Mouse (Mus musculus) heart, embryonic 16.5 days (tissue): ENCODE results near the gene Snf8. TPM values are rescaled to one million over a fixed set of nuclear protein-coding genes. Genes with fewer than 3 reads are reported as not detected.

ENCODE experiments used
- ATAC-seq: fragments of 200-750 bp; cut with Nextera tagmentation; replicated peaks from 2 replicates; pipeline ENCODE4 v1.8.0; 2017; ENCODE audit warnings: moderate number of reproducible peaks; ENCODE audit not compliant: insufficient read depth, low FRiP score; ENCODE audit errors: extremely low read depth
- H3K27ac ChIP-seq: fragments of 300-500 bp; sonication (generic); 2 replicates; pipeline ENCODE4 v1.5.1; 2014; ENCODE audit warnings: mild to moderate bottlenecking, low read length, control low read depth, moderate library complexity
- H3K27me3 ChIP-seq: fragments of 300-500 bp; sonication (generic); 2 replicates; pipeline ENCODE4 v1.6.1; 2014; ENCODE audit warnings: low read length, mixed read lengths; ENCODE audit not compliant: control insufficient read depth, insufficient read depth
- H3K36me3 ChIP-seq: fragments of 300-500 bp; sonication (generic); 2 replicates; pipeline ENCODE4 v1.6.1; 2014; ENCODE audit not compliant: control insufficient read depth, insufficient read depth
- H3K4me1 ChIP-seq: fragments of 300-500 bp; sonication (generic); 2 replicates; pipeline ENCODE4 v1.6.1; 2014; ENCODE audit warnings: low read length, mixed read lengths; ENCODE audit not compliant: control insufficient read depth, insufficient read depth
- H3K4me2 ChIP-seq: fragments of 300-500 bp; sonication (generic); 2 replicates; pipeline ENCODE4 v1.6.1; 2014; ENCODE audit warnings: low read depth, mild to moderate bottlenecking, control low read depth, low read length
- H3K4me3 ChIP-seq: fragments of 300-500 bp; sonication (generic); 2 replicates; pipeline ENCODE4 v1.5.1; 2014; ENCODE audit warnings: mild to moderate bottlenecking, control low read depth, low read length
- H3K9ac ChIP-seq: fragments of 300-500 bp; sonication (generic); 2 replicates; pipeline ENCODE4 v1.6.1; 2014; ENCODE audit warnings: low read length, control low read depth
- H3K9me3 ChIP-seq: fragments of 300-500 bp; sonication (generic); replicated peaks from 2 replicates; pipeline ENCODE4 v1.6.1; 2016; ENCODE audit warnings: low read length; ENCODE audit not compliant: control insufficient read depth
- WGBS: fragments of 180-500 bp; shearing (Covaris S2); extraction: QIAGEN DNeasy Blood & Tissue Kit; methylation state at CpG from one replicate; pipeline ENCODE4 v1.1.7; 2014; 5-methylcytosine and 5-hydroxymethylcytosine counted together
- polyA plus RNA-seq: library from polyadenylated mRNA; unstranded; fragments of >200 nt; fragmentation: Nextera tagmentation; extraction: Ambion mirVana; gene quantifications from 2 replicates; pipeline ENCODE4 v1.2.1, GENCODE M21; 2015

The Snf8 gene
- polyA plus RNA-seq, 1 experiment from 2014 or later, result 72.0 TPM

DNA sequence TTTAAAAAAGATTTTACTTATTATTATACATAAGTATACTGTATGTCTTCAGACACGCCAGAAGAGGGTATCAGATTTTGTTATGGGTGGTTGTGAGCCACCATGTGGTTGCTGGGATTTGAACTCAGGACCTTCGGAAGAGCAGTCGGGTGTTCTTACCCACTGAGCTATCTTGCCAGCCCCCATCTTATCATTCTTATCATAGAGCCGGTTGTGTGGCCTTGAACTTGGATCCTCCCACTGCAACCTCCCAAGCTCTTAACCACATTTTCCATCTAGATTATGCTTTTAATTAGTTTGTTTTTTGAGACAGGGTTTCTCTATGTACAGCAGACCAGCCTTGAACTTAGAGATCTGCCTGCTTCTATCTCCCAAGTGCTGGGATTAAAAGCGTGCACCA is 2.8 kb downstream of the Snf8 start:
- H3K27me3 ChIP-seq, result no peaks in the 10 kb centered on the region
- no peak for ATAC-seq
- WGBS, result 82% methylated on average over 5 of the region's 5 CpGs

DNA sequence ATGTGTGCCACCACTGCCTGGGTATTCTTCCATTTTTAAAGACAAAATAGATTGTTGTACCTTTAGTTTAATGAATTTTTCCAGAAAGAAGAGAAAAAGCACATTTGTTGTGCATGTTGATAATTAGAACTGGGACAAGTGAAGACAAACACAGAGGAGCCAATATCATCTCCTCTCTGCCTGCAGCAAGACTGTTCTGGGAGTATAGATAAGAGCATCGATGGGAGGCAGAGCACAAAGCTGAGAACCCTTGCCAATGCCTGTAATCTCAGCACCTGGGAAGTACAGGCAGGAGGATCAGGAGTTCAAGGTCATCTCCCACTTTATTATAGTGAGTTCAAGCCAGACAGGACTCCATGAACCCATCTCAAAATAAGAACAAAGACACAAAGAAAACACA is 3.9 kb downstream of the Snf8 start:
- 36% methylated on average over 1 of the region's 1 CpGs for WGBS
- peaks cover 7% of the 10 kb centered on the region; the same call in 1 of the 2 replicates for H3K4me1 ChIP-seq
- peaks cover 9% of the 10 kb centered on the region for H3K36me3 ChIP-seq
- H3K4me2 ChIP-seq, result no peak overlapping the region
- ATAC-seq, result no peak
- H3K27me3 ChIP-seq, result no peaks in the 10 kb centered on the region
- H3K27ac ChIP-seq, result no peak overlapping the region
- no peak overlapping the region for H3K4me3 ChIP-seq
- H3K9me3 ChIP-seq, result no peaks in the 10 kb centered on the region
- H3K9ac ChIP-seq, result no peak overlapping the region

More for the DNA sequence above, 2.8 kb downstream of the Snf8 start:
- H3K27ac ChIP-seq, result no peak overlapping the region
- peaks cover 7% of the 10 kb centered on the region; the same call in 1 of the 2 replicates for H3K4me1 ChIP-seq
- H3K9me3 ChIP-seq, result no peaks in the 10 kb centered on the region
- H3K4me2 ChIP-seq, result no peak overlapping the region
- H3K4me3 ChIP-seq, result no peak overlapping the region
- H3K9ac ChIP-seq, result no peak overlapping the region
- H3K36me3 ChIP-seq, result peaks cover 9% of the 10 kb centered on the region

DNA sequence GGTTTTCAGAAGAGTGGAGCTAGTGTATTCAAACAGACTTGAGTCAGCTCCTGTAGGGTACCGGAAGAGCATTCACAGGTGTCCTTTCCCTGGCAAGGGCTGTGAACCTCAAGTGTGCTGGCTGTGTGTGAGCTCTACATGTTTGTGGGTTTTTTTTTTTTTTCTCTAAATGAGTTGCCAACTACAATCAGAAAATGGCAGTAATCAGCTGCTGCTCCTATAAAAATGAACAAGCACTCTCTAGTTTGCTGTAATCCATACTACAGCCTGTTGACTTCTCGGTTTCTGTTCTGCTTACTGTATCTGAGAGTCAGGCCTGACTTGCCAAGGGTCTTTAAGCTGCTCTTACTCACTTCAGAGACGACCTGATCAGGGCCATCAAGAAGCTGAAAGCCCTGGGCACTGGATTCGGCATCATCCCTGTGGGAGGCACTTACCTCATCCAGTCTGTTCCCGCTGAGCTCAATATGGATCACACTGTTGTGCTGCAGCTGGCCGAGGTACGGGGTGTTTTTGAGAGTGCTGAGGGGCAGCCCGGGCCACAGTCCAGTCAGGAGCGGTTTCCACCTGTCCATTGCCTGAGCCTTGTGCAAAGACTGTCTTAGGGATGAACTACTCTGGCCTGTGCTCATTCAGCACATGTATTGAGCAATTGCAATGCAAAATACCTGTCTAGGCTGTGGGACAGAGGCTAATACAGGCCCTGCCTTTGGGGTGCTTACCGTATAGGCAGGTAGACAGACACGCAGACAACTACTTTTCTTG is 10.3 kb downstream of the Snf8 start:
- no peak overlapping the region for H3K4me3 ChIP-seq
- peaks cover 32% of the 10 kb centered on the region for H3K36me3 ChIP-seq
- H3K9ac ChIP-seq, result no peak overlapping the region
- no peaks in the 10 kb centered on the region for H3K4me1 ChIP-seq
- no peaks in the 10 kb centered on the region for H3K27me3 ChIP-seq
- ATAC-seq, result no peak
- WGBS, result 82% methylated on average over 11 of the region's 11 CpGs
- no peak overlapping the region for H3K4me2 ChIP-seq
- H3K27ac ChIP-seq, result no peak overlapping the region
- no peaks in the 10 kb centered on the region for H3K9me3 ChIP-seq

DNA sequence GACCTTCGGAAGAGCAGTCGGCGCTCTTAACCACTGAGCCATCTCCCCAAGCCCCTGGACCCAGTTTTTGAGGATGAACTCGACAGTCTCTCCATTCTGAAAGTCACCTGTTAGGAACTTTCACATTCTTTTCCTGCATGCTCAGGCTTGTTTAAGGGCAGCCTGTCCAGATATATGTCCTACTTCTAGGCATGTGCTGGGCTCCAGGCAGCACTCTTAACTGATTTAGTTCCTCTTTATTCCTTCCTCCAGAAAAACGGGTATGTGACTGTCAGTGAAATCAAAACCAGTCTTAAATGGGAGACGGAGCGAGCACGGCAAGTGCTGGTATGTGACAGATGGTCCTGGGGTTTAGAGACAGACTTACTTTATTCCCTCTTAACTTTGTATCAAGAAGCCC is 11.3 kb downstream of the Snf8 start:
- H3K9ac ChIP-seq, result no peak overlapping the region
- 83% methylated on average over 8 of the region's 8 CpGs for WGBS
- no peak overlapping the region for H3K4me3 ChIP-seq
- H3K9me3 ChIP-seq, result no peaks in the 10 kb centered on the region
- no peak overlapping the region for H3K4me2 ChIP-seq
- H3K4me1 ChIP-seq, result no peaks in the 10 kb centered on the region
- H3K27ac ChIP-seq, result no peak overlapping the region
- peaks cover 38% of the 10 kb centered on the region for H3K36me3 ChIP-seq
- ATAC-seq, result no peak
- no peaks in the 10 kb centered on the region for H3K27me3 ChIP-seq

DNA sequence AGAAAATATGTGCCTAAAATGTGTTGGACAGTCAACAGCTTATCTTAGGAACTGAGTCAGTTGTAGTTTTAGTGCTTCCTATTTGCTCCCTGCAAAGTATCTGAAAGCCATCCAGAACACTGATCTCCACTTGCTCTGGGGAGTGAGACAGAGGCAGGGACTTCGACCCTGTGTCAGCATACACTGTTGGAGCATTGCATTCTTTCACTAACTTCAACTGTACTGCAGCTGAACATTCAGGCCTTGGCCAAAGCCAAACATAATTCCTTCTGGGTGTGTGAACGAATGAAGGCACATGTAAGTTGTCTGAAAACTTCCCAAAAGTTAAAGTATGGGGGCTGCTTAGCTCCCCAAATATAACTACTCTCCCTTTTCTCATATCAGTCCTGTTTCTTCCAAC is 12.1 kb downstream of the Snf8 start:
- H3K9ac ChIP-seq, result no peak overlapping the region
- peaks cover 44% of the 10 kb centered on the region for H3K36me3 ChIP-seq
- no peaks in the 10 kb centered on the region for H3K27me3 ChIP-seq
- H3K27ac ChIP-seq, result no peak overlapping the region
- no peak overlapping the region for H3K4me3 ChIP-seq
- H3K9me3 ChIP-seq, result no peaks in the 10 kb centered on the region
- no peak overlapping the region for H3K4me2 ChIP-seq
- ATAC-seq, result no peak
- H3K4me1 ChIP-seq, result no peaks in the 10 kb centered on the region
- 79% methylated on average over 2 of the region's 2 CpGs for WGBS

DNA sequence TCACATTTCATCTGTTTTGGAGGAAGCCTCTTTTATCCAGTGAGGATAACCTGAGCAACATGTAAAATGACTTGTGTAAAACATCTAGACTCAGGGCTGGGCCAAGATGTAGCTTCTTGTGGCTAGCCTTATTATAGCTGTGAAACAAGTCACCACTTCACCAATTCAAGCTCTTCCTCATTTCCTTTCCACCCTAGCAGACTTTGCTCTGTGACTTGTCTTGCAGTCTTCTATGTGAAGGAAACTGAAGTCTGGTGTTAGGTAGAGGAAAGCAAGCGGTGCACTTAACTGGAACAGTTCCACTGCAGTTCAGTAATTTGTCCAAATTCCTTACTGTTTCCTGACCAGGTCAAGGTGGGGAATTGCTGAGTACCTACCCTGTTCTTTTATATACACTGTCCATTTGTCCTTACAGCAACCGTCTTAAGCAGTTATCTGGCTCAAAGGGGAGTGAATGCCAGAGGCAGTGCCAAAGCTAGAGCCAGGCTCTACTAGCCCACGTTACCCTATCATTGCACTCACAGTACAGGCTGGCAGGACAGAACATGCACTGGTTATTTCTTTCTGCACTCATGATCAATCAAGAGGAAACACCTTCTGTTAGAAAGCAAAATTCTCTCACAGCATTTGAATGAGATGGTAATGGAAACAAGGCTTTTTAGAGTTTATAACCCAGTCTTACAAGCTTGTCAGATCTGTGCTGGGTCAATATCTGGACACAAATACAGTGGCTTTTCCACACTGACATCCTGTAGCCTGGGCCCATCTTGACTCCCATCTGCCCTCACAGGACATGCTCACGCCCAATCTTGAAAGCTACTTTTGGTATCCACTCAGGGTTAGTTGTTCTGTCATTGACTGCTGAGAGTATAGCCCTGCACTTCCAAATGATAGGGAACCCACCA is 13.0 kb downstream of the Snf8 start:
- no peaks in the 10 kb centered on the region for H3K27me3 ChIP-seq
- 78% methylated on average over 4 of the region's 4 CpGs for WGBS
- ATAC-seq, result no peak

DNA sequence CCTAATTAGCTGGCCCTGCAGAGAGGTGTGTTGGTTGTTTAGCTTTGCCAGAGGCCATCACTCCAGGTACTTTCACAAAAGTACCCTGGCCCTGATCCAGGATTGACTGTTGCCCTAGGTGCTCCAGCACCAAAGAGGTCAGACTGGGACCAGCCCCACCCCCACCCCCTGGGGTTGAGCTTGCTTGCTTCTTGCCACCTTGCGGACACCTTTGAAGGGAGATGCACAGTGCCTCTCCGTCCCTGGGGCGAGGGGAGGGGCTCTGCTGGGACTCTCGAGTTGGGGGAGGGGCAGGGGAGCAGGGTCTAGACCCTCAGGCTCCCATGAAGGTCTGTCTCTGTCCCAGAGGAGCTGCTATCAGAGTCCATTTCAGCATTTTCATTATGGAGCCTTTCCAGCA is 15.3 kb downstream of the Snf8 start:
- H3K27me3 ChIP-seq, result no peaks in the 10 kb centered on the region
- H3K4me3 ChIP-seq, result no peak overlapping the region
- no peak overlapping the region for H3K27ac ChIP-seq
- WGBS, result 78% methylated on average over 4 of the region's 4 CpGs
- no peak overlapping the region for H3K4me2 ChIP-seq
- H3K36me3 ChIP-seq, result peaks cover 54% of the 10 kb centered on the region
- H3K4me1 ChIP-seq, result no peaks in the 10 kb centered on the region
- no peak for ATAC-seq
- H3K9me3 ChIP-seq, result no peaks in the 10 kb centered on the region
- H3K9ac ChIP-seq, result no peak overlapping the region

More for the DNA sequence above, 13.0 kb downstream of the Snf8 start:
- no peak overlapping the region for H3K4me3 ChIP-seq
- H3K27ac ChIP-seq, result no peak overlapping the region
- peaks cover 49% of the 10 kb centered on the region for H3K36me3 ChIP-seq
- no peaks in the 10 kb centered on the region for H3K9me3 ChIP-seq
- H3K4me1 ChIP-seq, result no peaks in the 10 kb centered on the region
- H3K4me2 ChIP-seq, result no peak overlapping the region
- H3K9ac ChIP-seq, result no peak overlapping the region

DNA sequence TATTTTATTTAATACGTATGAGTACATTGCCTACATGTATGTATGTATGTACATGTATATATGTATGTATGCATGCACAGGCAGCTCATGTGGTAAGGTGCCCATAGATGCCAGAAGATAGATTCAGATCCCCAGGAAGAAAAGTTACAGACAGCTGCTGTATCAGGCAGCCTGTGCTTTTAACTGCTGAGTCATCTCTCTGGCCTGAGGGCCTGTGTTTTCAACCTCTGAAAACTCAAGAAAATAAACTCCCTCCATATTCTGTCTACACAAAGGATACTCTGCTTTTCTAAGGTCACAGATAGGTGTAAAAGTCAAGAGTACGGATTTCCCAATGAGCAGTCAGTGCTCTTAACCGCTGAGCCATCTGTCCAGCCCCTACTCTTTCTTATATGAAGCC is 16.2 kb downstream of the Snf8 start:
- ATAC-seq, result no peak
- peaks cover 58% of the 10 kb centered on the region for H3K36me3 ChIP-seq
- no peak overlapping the region for H3K27ac ChIP-seq
- H3K4me3 ChIP-seq, result no peak overlapping the region
- H3K4me2 ChIP-seq, result no peak overlapping the region
- no peaks in the 10 kb centered on the region for H3K9me3 ChIP-seq
- H3K27me3 ChIP-seq, result no peaks in the 10 kb centered on the region
- H3K4me1 ChIP-seq, result no peaks in the 10 kb centered on the region
- WGBS, result 96% methylated on average over 3 of the region's 3 CpGs
- H3K9ac ChIP-seq, result no peak overlapping the region

DNA sequence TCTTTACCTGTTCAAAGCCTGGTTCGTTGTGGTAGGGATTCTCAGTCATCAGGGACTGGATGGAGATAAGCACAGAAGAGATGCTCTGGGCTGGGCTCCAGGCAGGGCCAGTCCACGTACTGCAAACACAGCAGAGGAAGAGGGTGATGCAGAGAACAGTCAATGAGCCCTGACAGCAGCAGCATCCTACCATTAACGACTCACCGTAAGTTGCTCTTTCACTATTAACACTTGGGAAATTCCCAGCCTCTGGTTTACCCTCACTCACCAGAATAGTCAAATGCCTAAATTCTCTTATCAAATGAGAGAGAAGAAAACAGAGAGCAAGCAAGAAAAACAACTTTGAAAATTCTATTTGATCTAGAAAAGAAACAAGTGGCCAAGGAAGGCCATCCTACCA is 23.6 kb downstream of the Snf8 start:
- Histone ChIP-seq H3K4me1 (peaks cover 6% of the 10 kb centered on the region; the same call in 1 of the 2 replicates), H3K9ac (no peak overlapping the region), H3K36me3 (peaks cover 40% of the 10 kb centered on the region), H3K4me2 (no peak overlapping the region), H3K9me3 (no peaks in the 10 kb centered on the region), H3K4me3 (no peak overlapping the region), H3K27ac (no peak overlapping the region), H3K27me3 (no peaks in the 10 kb centered on the region)
- 85% methylated on average over 4 of the region's 4 CpGs for WGBS
- ATAC-seq, result no peak
